Mouse (Mus musculus) brown adipose tissue, adult 24 weeks (tissue): ENCODE results near the gene Cdca4. TPM values are rescaled to one million over a fixed set of nuclear protein-coding genes. Genes with fewer than 3 reads are reported as not detected.

Experiments used
- H3K27ac ChIP-seq: fragments of 200-500 bp; replicated peaks from 2 replicates; pipeline ENCODE4 v1.5.1; 2012; ENCODE audit warnings: low read depth, mild to moderate bottlenecking, low read length
- H3K4me1 ChIP-seq: fragments of 200-500 bp; 2 replicates; pipeline ENCODE4 v1.6.1; 2012; ENCODE audit warnings: low read length, mixed read lengths; ENCODE audit not compliant: control insufficient read depth, insufficient read depth, insufficient read length
- H3K4me3 ChIP-seq: fragments of 200-500 bp; 2 replicates; pipeline ENCODE4 v1.5.1; 2012; ENCODE audit warnings: low read depth, mild to moderate bottlenecking, low read length, moderate library complexity; ENCODE audit not compliant: insufficient read depth
- polyA plus RNA-seq: library from polyadenylated mRNA; stranded (reverse); fragments of >200 nt; gene quantifications from 2 replicates; pipeline ENCODE4 v1.2.4, GENCODE M21; 2012; ENCODE audit not compliant: missing spikeins, insufficient read depth, insufficient read length

The Cdca4 gene
- polyA plus RNA-seq, 1 experiment: 3.1 TPM

DNA sequence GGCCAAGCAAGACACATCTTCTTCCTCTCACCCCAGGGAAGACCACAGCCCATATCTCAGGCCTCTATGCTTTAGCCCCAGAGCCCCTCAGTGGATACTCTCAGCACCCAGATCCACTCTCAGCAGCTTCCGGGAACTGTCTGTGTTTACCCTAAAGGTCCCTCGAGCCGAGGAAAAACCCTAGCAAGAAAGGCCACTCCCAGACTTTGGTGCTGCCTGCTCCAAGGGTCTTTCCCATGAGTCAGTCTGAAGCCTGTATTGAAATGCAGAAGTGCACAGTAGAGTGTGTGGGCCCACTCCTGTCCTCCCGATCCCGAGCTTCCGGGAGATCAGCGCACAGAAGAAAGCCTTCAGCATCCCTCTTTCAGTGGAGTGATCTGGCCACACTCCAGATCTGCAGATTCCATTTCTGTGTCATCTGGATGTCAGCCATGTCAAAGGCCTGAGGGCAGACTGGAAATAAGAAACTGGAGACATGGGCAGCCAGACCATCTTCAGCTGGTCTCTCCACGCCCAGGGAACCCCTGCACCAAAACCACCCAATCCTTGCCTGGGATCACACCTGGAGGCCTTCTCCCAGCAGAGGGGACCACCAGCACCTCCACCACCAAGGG lies 37.4 kb upstream of the Cdca4 start:
- peaks cover 3% of the 10 kb centered on the region; the same call in 1 of the 2 replicates for H3K4me1 ChIP-seq
- no peak overlapping the region for H3K4me3 ChIP-seq
- peak overlapping the region; percentile 51; the same call in 1 of the 2 replicates for H3K27ac ChIP-seq

GRCm38 (mm10) chr12:112864804-112865203 lies 35.6 kb upstream of the Cdca4 start:
- no peak overlapping the region for H3K4me3 ChIP-seq
- H3K4me1 ChIP-seq: peaks cover 2% of the 10 kb centered on the region; the same call in 1 of the 2 replicates
- H3K27ac ChIP-seq: 0 out of 2 replicates have a peak overlapping the region, but pooled peaks have one; percentile 19

- H3K27ac ChIP-seq: no peak overlapping the region
- no peak overlapping the region for H3K4me3 ChIP-seq
- H3K4me1 ChIP-seq: no peaks in the 10 kb centered on the region
These were observed 32.7 kb upstream of the Cdca4 start for GRCm38 (mm10) chr12:112861911-112862321.

- no peak overlapping the region for H3K27ac ChIP-seq
- peak overlapping the region; percentile 29; the same call in 1 of the 2 replicates for H3K4me3 ChIP-seq
- no peaks in the 10 kb centered on the region for H3K4me1 ChIP-seq
These were observed 31.5 kb upstream of the Cdca4 start for GRCm38 (mm10) chr12:112860765-112861164.

DNA sequence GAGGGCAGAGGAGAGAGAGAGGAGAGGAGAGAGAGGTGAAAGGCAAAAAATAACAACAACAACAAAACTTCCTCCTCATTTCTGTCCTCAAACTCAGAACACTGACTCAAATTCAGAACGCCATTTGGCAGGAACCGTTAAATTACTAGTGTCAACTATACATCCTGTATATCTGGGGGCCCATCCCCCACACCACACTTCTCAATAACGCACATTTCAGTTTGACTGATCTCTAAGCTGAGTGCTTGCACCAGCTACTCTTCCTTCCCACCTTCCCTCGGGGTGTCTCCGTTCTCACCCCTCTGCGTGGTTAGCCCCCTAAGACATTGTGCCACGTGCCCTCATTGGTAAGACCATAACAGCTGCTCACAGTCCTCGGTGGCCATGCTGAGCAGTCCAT lies 30.7 kb upstream of the Cdca4 start:
- Histone ChIP-seq H3K27ac (0 out of 2 replicates have a peak overlapping the region, but pooled peaks have one; percentile 8), H3K4me3 (0 out of 2 replicates have a peak overlapping the region, but pooled peaks have one; percentile 29), H3K4me1 (no peaks in the 10 kb centered on the region)

DNA sequence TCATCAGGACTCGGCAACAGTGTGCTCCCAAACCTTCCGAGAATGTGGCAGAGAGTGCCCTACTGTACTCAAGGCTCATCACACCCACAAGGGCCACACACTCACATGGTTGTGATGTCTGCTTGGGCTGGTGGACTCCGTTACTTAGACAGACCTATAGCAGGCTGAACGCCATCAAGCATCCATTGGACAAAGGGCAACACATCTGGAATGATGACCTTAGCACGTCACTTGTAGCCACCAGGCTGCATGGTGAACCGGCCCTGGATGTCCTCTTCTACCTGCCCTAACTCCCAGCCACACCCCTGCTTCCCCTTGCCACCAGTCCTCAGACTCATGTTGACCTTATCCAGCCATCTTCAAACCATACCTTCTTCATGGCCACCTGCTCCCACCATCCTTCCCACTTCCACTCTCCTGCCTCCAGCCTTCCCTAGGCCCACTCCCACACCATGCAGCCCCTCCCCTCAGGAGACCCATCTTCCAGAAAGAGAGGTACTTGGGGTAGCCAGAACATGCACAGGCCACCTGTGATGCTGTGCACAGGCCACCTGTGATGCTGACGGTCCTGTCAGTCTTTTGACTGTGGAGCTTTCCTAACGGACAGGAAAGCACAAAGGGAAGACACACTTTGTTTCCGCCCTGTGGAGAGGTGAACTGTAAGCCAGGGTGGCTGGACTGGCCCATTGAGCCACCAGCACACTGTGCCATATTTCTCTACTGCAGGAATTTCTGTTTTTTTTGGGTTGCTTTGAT lies 29.5 kb upstream of the Cdca4 start:
- H3K4me1 ChIP-seq: no peaks in the 10 kb centered on the region
- H3K27ac ChIP-seq: no peak overlapping the region
- no peak overlapping the region for H3K4me3 ChIP-seq

DNA sequence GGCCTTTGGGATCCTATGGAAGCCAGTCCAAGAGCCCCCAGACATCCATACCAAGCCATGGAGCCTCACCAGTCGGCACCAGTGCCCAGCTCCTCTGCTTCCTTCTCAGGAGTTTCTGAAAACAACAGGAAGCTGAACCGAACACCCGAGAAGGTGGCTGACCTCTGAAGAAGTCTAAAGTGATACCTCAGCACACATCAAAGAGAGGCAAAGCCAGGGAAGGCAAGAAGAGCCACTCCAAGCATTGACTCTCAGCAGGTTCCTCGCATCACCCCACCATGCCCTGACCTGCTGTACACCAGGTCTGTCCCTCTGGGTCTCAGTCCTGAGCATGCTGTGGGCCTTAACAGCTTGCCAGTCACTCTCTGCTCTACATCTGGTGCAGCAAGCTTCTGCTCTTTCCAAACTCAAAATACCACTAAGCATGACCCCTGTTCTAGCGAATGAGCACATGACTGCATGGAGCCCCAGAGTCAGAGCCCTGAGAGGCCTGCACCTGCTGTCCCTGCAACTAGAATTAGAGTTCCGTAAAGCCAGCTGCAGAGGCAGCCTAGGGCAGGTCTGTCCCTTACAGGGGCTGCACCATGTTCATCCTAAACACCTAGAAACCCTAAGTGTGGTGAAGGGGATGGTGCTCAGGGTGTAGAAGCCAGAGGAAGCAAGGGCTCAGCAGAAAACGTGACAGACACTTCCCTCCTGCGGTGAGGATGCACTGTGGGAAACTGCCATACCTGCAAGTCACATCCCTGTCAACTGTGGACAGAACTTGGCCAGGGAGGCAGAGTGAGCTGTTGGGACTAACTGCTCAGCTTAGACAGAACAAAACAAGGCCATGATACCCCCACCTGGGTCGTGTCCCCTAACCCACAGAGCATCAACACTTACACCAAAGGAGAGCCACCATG lies 28.1 kb upstream of the Cdca4 start:
- H3K4me1 ChIP-seq: no peaks in the 10 kb centered on the region
- no peak overlapping the region for H3K27ac ChIP-seq
- H3K4me3 ChIP-seq: no peak overlapping the region

GRCm38 (mm10) chr12:112856338-112856737 lies 27.1 kb upstream of the Cdca4 start:
- Histone ChIP-seq H3K4me3 (no peak overlapping the region), H3K4me1 (no peaks in the 10 kb centered on the region), H3K27ac (no peak overlapping the region)

DNA sequence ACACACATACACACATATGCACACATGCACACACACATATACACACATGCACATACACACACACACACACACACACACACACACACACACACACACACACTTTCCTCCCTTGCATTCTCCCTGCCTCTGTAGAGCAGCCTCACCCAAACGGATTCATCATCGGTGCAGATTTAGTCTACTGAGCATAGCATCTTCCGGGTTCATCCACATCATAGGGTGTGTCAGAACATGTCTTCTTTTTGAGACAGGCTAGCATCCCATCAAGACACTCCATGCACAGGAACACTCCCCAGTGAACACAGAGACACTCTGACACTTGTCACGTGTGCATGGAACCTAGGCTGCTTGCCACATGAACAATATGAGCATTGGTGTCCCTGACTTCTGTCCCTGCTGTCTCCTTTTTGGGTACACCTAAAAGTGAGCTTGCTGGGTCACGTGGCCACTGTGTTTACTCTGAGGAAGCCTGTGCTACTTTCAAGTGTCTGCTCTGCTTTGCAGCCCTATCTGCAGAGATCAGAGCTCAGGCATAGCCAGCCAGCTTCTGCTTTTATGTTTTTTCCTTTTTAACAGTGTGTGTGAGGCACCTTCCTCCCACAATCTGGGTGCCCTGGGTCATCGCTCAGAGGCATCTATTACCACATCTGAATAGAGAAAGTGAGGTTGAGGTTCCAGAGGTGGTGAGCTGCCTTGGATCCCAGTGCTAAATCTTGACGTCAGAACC lies 25.5 kb upstream of the Cdca4 start:
- Histone ChIP-seq H3K4me1 (no peaks in the 10 kb centered on the region), H3K4me3 (no peak overlapping the region), H3K27ac (no peak overlapping the region)

- Histone ChIP-seq H3K27ac (no peak overlapping the region), H3K4me1 (no peaks in the 10 kb centered on the region), H3K4me3 (no peak overlapping the region)
These were observed 24.0 kb upstream of the Cdca4 start for GRCm38 (mm10) chr12:112853050-112853729.

DNA sequence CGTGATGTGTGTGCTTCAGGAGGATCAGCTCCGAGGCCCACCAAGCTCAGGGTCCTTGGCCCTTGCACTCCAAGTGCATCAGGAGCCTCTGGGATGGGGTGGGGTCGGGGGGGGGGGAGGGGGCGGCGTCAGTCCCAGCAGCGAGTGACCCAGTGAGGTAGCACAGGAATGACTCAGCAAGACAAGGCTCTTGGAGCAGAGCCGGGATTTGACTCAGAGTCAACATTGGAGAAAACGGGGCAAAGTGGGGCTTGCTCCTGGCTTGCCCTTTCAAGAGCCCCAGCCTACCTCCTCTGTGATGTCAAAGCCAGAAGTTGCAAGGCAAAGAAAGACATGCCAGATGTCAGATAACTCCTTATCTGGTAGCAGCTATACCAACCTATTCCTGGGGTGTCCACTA lies 21.9 kb upstream of the Cdca4 start:
- H3K4me3 ChIP-seq: no peak overlapping the region
- H3K4me1 ChIP-seq: no peaks in the 10 kb centered on the region
- H3K27ac ChIP-seq: no peak overlapping the region

GRCm38 (mm10) chr12:112850344-112850743 lies 21.1 kb upstream of the Cdca4 start:
- H3K4me1 ChIP-seq: no peaks in the 10 kb centered on the region
- no peak overlapping the region for H3K4me3 ChIP-seq
- no peak overlapping the region for H3K27ac ChIP-seq

GRCm38 (mm10) chr12:112849235-112850022 lies 20.2 kb upstream of the Cdca4 start:
- no peak overlapping the region for H3K27ac ChIP-seq
- no peaks in the 10 kb centered on the region for H3K4me1 ChIP-seq
- no peak overlapping the region for H3K4me3 ChIP-seq
